Mouse (Mus musculus) G1E (cell line): Measurements from ENCODE around the gene Pde4d.

Source experiments
- CTCF ChIP-seq: IDR thresholded peaks from 2 replicates; pipeline ENCODE4 v1.5.1; 2012; ENCODE audit warnings: low read depth, low read length, inconsistent platforms, mixed read lengths
- GATA1 ChIP-seq: IDR thresholded peaks from 2 replicates; pipeline ENCODE4 v1.6.1; 2012; ENCODE audit warnings: borderline replicate concordance, low read length, inconsistent platforms, mixed read lengths
- GATA2 ChIP-seq: IDR thresholded peaks from 2 replicates; pipeline ENCODE4 v1.6.1; 2012; ENCODE audit warnings: low read depth, low read length, inconsistent platforms, borderline replicate concordance
- POLR2AphosphoS5 ChIP-seq: IDR thresholded peaks from 2 replicates; pipeline ENCODE4 v1.6.1; 2012; ENCODE audit warnings: low read depth, low read length, inconsistent platforms; ENCODE audit not compliant: insufficient replicate concordance
- TAL1 ChIP-seq: conservative IDR thresholded peaks from 2 replicates; pipeline ENCODE4 v1.6.1; 2012; ENCODE audit warnings: low read depth, low read length, inconsistent platforms, mixed read lengths

- TF ChIP-seq CTCF (no peak), TAL1 (no peak), POLR2AphosphoS5 (no peak), GATA1 (no peak), GATA2 (no peak)
These were observed 987.6 kb downstream of the Pde4d start for GRCm38 (mm10) chr13:109437231-109437776.
